Mouse (Mus musculus): ENCODE measurements around the gene Tufm.

- TF ChIP-seq POLR2A (IDR thresholded peaks at IDR 0.05; ENCODE audit: control insufficient read depth, low read depth, low read length) (no peak), CTCF (IDR thresholded peaks at IDR 0.05; ENCODE audit: control insufficient read depth, insufficient read depth, insufficient replicate concordance, low read depth, low read length) (no peak)
Measured at GRCm38 (mm10) chr7:126455242-126455641, 31.9 kb upstream of the Tufm start.
